In genomic region chr14:48068641-48069040, GRCm38 (mm10) we compare ENCODE assay signal across 23 mouse cellular contexts.
"Had no signal": no experiment of that assay in that cellular context is flagged by ENCODE, and none has a peak within 500 bp of the region (broad histone marks: within the 10 kb centered on the region; RNA-seq: fewer than 3 reads in every experiment).

No protein-coding gene starts in this region.

- H3K27ac ChIP-seq: heart, embryonic 10.5 days; hindbrain, embryonic 13.5 days; hindbrain, embryonic 15.5 days; hindbrain, postnatal 0 days; kidney, embryonic 15.5 days; limb, embryonic 13.5 days; limb, embryonic 15.5 days; liver, embryonic 13.5 days; liver, embryonic 15.5 days had no signal

- H3K4me2 ChIP-seq: heart, embryonic 12.5 days; hindbrain, embryonic 13.5 days; hindbrain, embryonic 15.5 days; kidney, embryonic 15.5 days; limb, embryonic 13.5 days; limb, embryonic 15.5 days; liver, embryonic 11.5 days; liver, embryonic 13.5 days; liver, embryonic 15.5 days had no signal

- ATAC-seq: forebrain, postnatal 0 days; hindbrain, postnatal 0 days; intestine, embryonic 16.5 days had no signal

- H3K36me3 ChIP-seq: heart, embryonic 10.5 days; heart, embryonic 12.5 days; hindbrain, embryonic 13.5 days; hindbrain, embryonic 15.5 days; kidney, embryonic 15.5 days; limb, embryonic 13.5 days; limb, embryonic 15.5 days; liver, embryonic 13.5 days; liver, embryonic 15.5 days had no signal

- DNase-seq: forebrain, postnatal 0 days; gastrocnemius, postnatal 14 days; gastrocnemius, postnatal 36 days; heart, adult 18-20 months; heart, postnatal 14 days; heart, postnatal 36 days; kidney, adult 18-20 months; kidney, postnatal 14 days; layer of hippocampus, adult 9-11 months; layer of hippocampus, postnatal 36 days; left cerebral cortex, postnatal 4 days; liver, embryonic 13.5 days had no signal

- H3K4me1 ChIP-seq: limb, embryonic 15.5 days; liver, embryonic 13.5 days; liver, embryonic 15.5 days had no signal

- H3K27me3 ChIP-seq: heart, embryonic 12.5 days; hindbrain, embryonic 13.5 days; hindbrain, embryonic 15.5 days; kidney, embryonic 15.5 days; limb, embryonic 13.5 days; limb, embryonic 15.5 days; liver, embryonic 13.5 days; liver, embryonic 15.5 days had no signal

- H3K4me3 ChIP-seq: heart, embryonic 10.5 days; heart, embryonic 12.5 days; hindbrain, embryonic 13.5 days; hindbrain, embryonic 15.5 days; kidney, embryonic 15.5 days; limb, embryonic 13.5 days; limb, embryonic 15.5 days; liver, embryonic 13.5 days; liver, embryonic 15.5 days had no signal

- H3K9me3 ChIP-seq: heart, embryonic 10.5 days; heart, embryonic 12.5 days; hindbrain, embryonic 13.5 days; hindbrain, embryonic 15.5 days; kidney, embryonic 15.5 days; limb, embryonic 13.5 days; limb, embryonic 15.5 days; liver, embryonic 13.5 days; liver, embryonic 15.5 days had no signal

- H3K9ac ChIP-seq: forebrain, postnatal 0 days; heart, embryonic 12.5 days; hindbrain, embryonic 13.5 days; hindbrain, embryonic 15.5 days; kidney, embryonic 15.5 days; limb, embryonic 13.5 days; limb, embryonic 15.5 days; liver, embryonic 13.5 days; liver, embryonic 15.5 days had no signal
